Mouse (Mus musculus): ENCODE results near the gene Ffar2. TPM values are rescaled to one million over a fixed set of nuclear protein-coding genes. Genes with fewer than 3 reads are reported as not detected.

Gene Ffar2
- polyA plus RNA-seq, 1 experiment from 2014 or later = 0.21 TPM

- Histone ChIP-seq H3K4me1 (peaks cover 3% of the 10 kb centered on the region; the same call in 1 of the 2 replicates), H3K4me3 (no peak overlapping the region), H3K9ac (no peak overlapping the region), H3K27me3 (replicated peaks) (peaks cover 31% of the 10 kb centered on the region), H3K36me3 (no peaks in the 10 kb centered on the region), H3K4me2 (no peak overlapping the region), H3K9me3 (replicated peaks) (no peaks in the 10 kb centered on the region), H3K27ac (no peak overlapping the region)
- 65% methylated on average over 10 of the region's 10 CpGs for WGBS (ENCODE audit: insufficient replicate concordance)
- no peak for ATAC-seq
Measured at GRCm38 (mm10) chr7:30790141-30790540, 33.4 kb downstream of the Ffar2 start.

- Histone ChIP-seq H3K4me1 (peaks cover 3% of the 10 kb centered on the region; the same call in 1 of the 2 replicates), H3K27ac (no peak within 1 kb of the TSS), H3K4me2 (no peak within 1 kb of the TSS), H3K27me3 (replicated peaks) (peaks cover 31% of the 10 kb centered on the region), H3K9me3 (replicated peaks) (no peaks in the 10 kb centered on the region), H3K9ac (no peak within 1 kb of the TSS), H3K4me3 (no peak within 1 kb of the TSS), H3K36me3 (no peaks in the 10 kb centered on the region)
- WGBS (ENCODE audit: insufficient replicate concordance) = 45% methylated on average over 15 of the region's 15 CpGs
- no peak for ATAC-seq
Measured at GRCm38 (mm10) chr7:30787377-30788022, 36.1 kb downstream of the Ffar2 start, which contains the start of gene Krtdap. Gene Krtdap, plus strand, starts transcription at chr7:30787896.

GRCm38 (mm10) chr7:30785721-30786546 lies 37.6 kb downstream of the Ffar2 start:
- 60% methylated on average over 13 of the region's 13 CpGs for WGBS (ENCODE audit: insufficient replicate concordance)
- no peak overlapping the region for H3K9ac ChIP-seq

GRCm38 (mm10) chr7:30785154-30785553 lies 38.4 kb downstream of the Ffar2 start:
- no peaks in the 10 kb centered on the region for H3K9me3 ChIP-seq (replicated peaks)
- ATAC-seq = no peak
- H3K4me1 ChIP-seq = no peaks in the 10 kb centered on the region
- H3K9ac ChIP-seq = no peak overlapping the region
- no peak overlapping the region for H3K4me3 ChIP-seq
- H3K27me3 ChIP-seq (replicated peaks) = peaks cover 25% of the 10 kb centered on the region
- no peak overlapping the region for H3K27ac ChIP-seq
- H3K4me2 ChIP-seq = no peak overlapping the region
- H3K36me3 ChIP-seq = no peaks in the 10 kb centered on the region
- 38% methylated on average over 1 of the region's 1 CpGs for WGBS (ENCODE audit: insufficient replicate concordance)

More at GRCm38 (mm10) chr7:30785721-30786546, 37.6 kb downstream of the Ffar2 start:
- Histone ChIP-seq H3K4me2 (no peak overlapping the region), H3K4me1 (no peaks in the 10 kb centered on the region), H3K27me3 (replicated peaks) (peaks cover 25% of the 10 kb centered on the region), H3K9me3 (replicated peaks) (no peaks in the 10 kb centered on the region), H3K4me3 (no peak overlapping the region), H3K36me3 (no peaks in the 10 kb centered on the region), H3K27ac (no peak overlapping the region)
- ATAC-seq = no peak

GRCm38 (mm10) chr7:30782658-30783057 lies 40.9 kb downstream of the Ffar2 start:
- Histone ChIP-seq H3K4me3 (no peak overlapping the region), H3K4me2 (no peak overlapping the region), H3K36me3 (no peaks in the 10 kb centered on the region), H3K27me3 (replicated peaks) (peaks cover 13% of the 10 kb centered on the region), H3K9ac (no peak overlapping the region), H3K4me1 (no peaks in the 10 kb centered on the region), H3K27ac (no peak overlapping the region), H3K9me3 (replicated peaks) (no peaks in the 10 kb centered on the region)
- ATAC-seq = no peak
- WGBS (ENCODE audit: insufficient replicate concordance) = 50% methylated on average over 3 of the region's 3 CpGs

- Histone ChIP-seq H3K27me3 (replicated peaks) (0 out of 2 replicates have a peak, but pooled peaks cover 5% of the 10 kb centered on the region), H3K9ac (no peak overlapping the region), H3K27ac (no peak overlapping the region), H3K4me3 (no peak overlapping the region), H3K36me3 (no peaks in the 10 kb centered on the region), H3K4me2 (no peak overlapping the region), H3K9me3 (replicated peaks) (no peaks in the 10 kb centered on the region), H3K4me1 (no peaks in the 10 kb centered on the region)
- WGBS (ENCODE audit: insufficient replicate concordance) = 56% methylated on average over 4 of the region's 4 CpGs
- no peak for ATAC-seq
Measured at GRCm38 (mm10) chr7:30781792-30782191, 41.8 kb downstream of the Ffar2 start.

GRCm38 (mm10) chr7:30777911-30778310 lies 45.7 kb downstream of the Ffar2 start:
- H3K27ac ChIP-seq = no peak overlapping the region
- H3K27me3 ChIP-seq (replicated peaks) = 0 out of 2 replicates have a peak, but pooled peaks cover 3% of the 10 kb centered on the region
- H3K4me2 ChIP-seq = no peak overlapping the region
- no peaks in the 10 kb centered on the region for H3K4me1 ChIP-seq
- ATAC-seq = no peak
- no peaks in the 10 kb centered on the region for H3K36me3 ChIP-seq
- no peak overlapping the region for H3K4me3 ChIP-seq
- no peaks in the 10 kb centered on the region for H3K9me3 ChIP-seq (replicated peaks)
- no peak overlapping the region for H3K9ac ChIP-seq
- 57% methylated on average over 1 of the region's 1 CpGs for WGBS (ENCODE audit: insufficient replicate concordance)

- Histone ChIP-seq H3K4me1 (no peaks in the 10 kb centered on the region), H3K4me3 (no peak overlapping the region), H3K4me2 (no peak overlapping the region), H3K27ac (no peak overlapping the region), H3K36me3 (no peaks in the 10 kb centered on the region), H3K9ac (no peak overlapping the region), H3K9me3 (replicated peaks) (no peaks in the 10 kb centered on the region), H3K27me3 (replicated peaks) (0 out of 2 replicates have a peak, but pooled peaks cover 3% of the 10 kb centered on the region)
- ATAC-seq = no peak
- 44% methylated on average over 7 of the region's 7 CpGs for WGBS (ENCODE audit: insufficient replicate concordance)
Measured at GRCm38 (mm10) chr7:30777081-30777579, 46.4 kb downstream of the Ffar2 start.

- Histone ChIP-seq H3K27ac (no peak overlapping the region), H3K9me3 (replicated peaks) (peaks cover 4% of the 10 kb centered on the region; the same call in 1 of the 2 replicates), H3K4me2 (no peak overlapping the region), H3K4me3 (no peak overlapping the region), H3K27me3 (replicated peaks) (0 out of 2 replicates have a peak, but pooled peaks cover 3% of the 10 kb centered on the region), H3K4me1 (no peaks in the 10 kb centered on the region), H3K36me3 (no peaks in the 10 kb centered on the region), H3K9ac (no peak overlapping the region)
- 69% methylated on average over 9 of the region's 9 CpGs for WGBS (ENCODE audit: insufficient replicate concordance)
- no peak for ATAC-seq
Measured at GRCm38 (mm10) chr7:30776104-30776503, 47.5 kb downstream of the Ffar2 start.

- Histone ChIP-seq H3K4me3 (no peak overlapping the region), H3K4me2 (no peak overlapping the region), H3K9ac (no peak overlapping the region), H3K27ac (no peak overlapping the region), H3K4me1 (no peaks in the 10 kb centered on the region), H3K36me3 (no peaks in the 10 kb centered on the region), H3K27me3 (replicated peaks) (peaks cover 26% of the 10 kb centered on the region), H3K9me3 (replicated peaks) (peaks cover 4% of the 10 kb centered on the region; the same call in 1 of the 2 replicates)
- 24% methylated on average over 9 of the region's 9 CpGs for WGBS (ENCODE audit: insufficient replicate concordance)
- no peak for ATAC-seq
Measured at GRCm38 (mm10) chr7:30769236-30769635, 54.3 kb downstream of the Ffar2 start.

Data from liver, embryonic 12.5 days (tissue).